Mouse (Mus musculus): ENCODE measurements around the gene Rbm20. TPM values are rescaled to one million over a fixed set of nuclear protein-coding genes. Genes with fewer than 3 reads are reported as not detected.

The Rbm20 gene
- total and polyA plus RNA-seq, 3 experiments: 37.3 to 58.6 TPM; not detected in 1

DNA sequence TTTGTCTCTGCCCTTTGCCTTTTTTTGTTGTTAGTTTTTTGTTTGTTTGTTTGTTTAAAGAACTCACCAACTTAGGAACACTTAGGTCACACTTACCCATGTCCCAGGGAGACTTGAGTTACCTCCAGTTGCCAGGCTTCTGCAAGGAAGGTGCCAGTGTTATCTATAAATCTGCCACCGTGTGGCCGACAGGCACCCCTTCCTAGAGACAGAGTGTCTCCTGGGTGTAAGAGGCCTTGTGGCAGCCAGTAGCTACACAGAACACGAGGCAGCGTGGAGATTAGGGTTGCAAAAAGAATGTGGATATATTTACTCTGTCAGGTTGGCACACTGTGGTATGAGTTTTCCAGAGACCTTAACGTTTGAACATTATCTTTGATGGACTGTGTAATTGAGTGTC is 29.1 kb upstream of the Rbm20 start:
- H3K36me3 ChIP-seq (ENCODE audit: control insufficient read depth in 1 of 2, insufficient read depth in 2 of 2, low read length in 2 of 2): peaks cover 0 to 19% of the 10 kb centered on the region in 2 experiments; a peak in 2 of 4 replicates
- H3K27ac ChIP-seq (ENCODE audit: control insufficient read depth, low read depth, low read length): no peak overlapping the region
- TF ChIP-seq MYC (IDR thresholded peaks at IDR 0.05; ENCODE audit: low read depth, low read length) (no peak), GATA1 (IDR thresholded peaks at IDR 0.05; ENCODE audit: low read depth, low read length) (no peak), JUND (IDR thresholded peaks at IDR 0.05; ENCODE audit: low read depth, low read length) (no peak), NELFE (IDR thresholded peaks at IDR 0.05; ENCODE audit: low read depth, low read length) (no peak; the same call in 1 of the 2 replicates), E2F4 (IDR thresholded peaks at IDR 0.05; ENCODE audit: borderline replicate concordance, low read depth, low read length) (no peak), POLR2AphosphoS2 (IDR thresholded peaks at IDR 0.05; ENCODE audit: low read length) (no peak)
- H3K9ac ChIP-seq (ENCODE audit: control insufficient read depth, low read depth, low read length, poor library complexity, severe bottlenecking): no peak overlapping the region
- no peak overlapping the region for H3K4me3 ChIP-seq (ENCODE audit: control insufficient read depth in 1 of 2, insufficient read depth in 1 of 2, low read depth in 2 of 2, low read length in 2 of 2)
- H3K9me3 ChIP-seq (replicated peaks; ENCODE audit: insufficient read depth, low read length): no peaks in the 10 kb centered on the region
- H3K79me2 ChIP-seq (ENCODE audit: control insufficient read depth, insufficient read depth, low read length, poor library complexity): no peaks in the 10 kb centered on the region
- H3K27me3 ChIP-seq (ENCODE audit: control insufficient read depth in 1 of 2, insufficient read depth in 2 of 2, low read length in 2 of 2): no peaks in the 10 kb centered on the region
- peaks cover 0 to 4% of the 10 kb centered on the region in 2 experiments; a peak in 1 of 4 replicates for H3K4me1 ChIP-seq (ENCODE audit: control insufficient read depth in 1 of 2, insufficient read depth in 2 of 2, low read length in 2 of 2)
- no peak for DNase-seq (ENCODE audit: low read depth, low spot score)

DNA sequence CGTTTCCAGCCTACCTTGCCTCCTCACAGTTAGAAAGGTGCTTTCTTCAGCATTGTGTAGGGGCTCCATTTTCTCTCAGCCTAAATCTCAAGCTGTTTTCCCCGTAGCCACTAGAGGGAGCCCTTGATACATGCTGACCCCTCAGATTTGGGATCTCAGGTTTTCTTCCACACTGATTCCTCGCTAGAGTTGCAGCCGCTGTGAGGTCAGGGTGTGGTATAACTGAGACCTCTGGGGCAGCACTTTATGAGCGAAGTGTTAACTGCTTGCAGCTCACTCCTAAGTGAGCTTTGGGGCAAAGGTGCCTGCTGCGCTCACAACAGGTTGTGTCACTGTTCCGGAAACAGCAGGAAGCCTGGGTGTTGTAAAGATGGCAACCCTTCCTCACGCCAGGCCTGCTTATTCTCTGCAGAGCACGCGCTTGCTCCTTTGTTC is 28.3 kb upstream of the Rbm20 start:
- Histone ChIP-seq H3K4me3 (ENCODE audit: control insufficient read depth in 1 of 2, insufficient read depth in 1 of 2, low read depth in 2 of 2, low read length in 2 of 2) (no peak overlapping the region), H3K4me1 (ENCODE audit: control insufficient read depth in 1 of 2, insufficient read depth in 2 of 2, low read length in 2 of 2) (peaks cover 0 to 4% of the 10 kb centered on the region in 2 experiments; a peak in 1 of 4 replicates), H3K9ac (ENCODE audit: control insufficient read depth, low read depth, low read length, poor library complexity, severe bottlenecking) (no peak overlapping the region), H3K79me2 (ENCODE audit: control insufficient read depth, insufficient read depth, low read length, poor library complexity) (no peaks in the 10 kb centered on the region), H3K27ac (ENCODE audit: control insufficient read depth, low read depth, low read length) (no peak overlapping the region), H3K36me3 (ENCODE audit: control insufficient read depth in 1 of 2, insufficient read depth in 2 of 2, low read length in 2 of 2) (peaks cover 0 to 14% of the 10 kb centered on the region in 2 experiments; a peak in 2 of 4 replicates), H3K27me3 (ENCODE audit: control insufficient read depth in 1 of 2, insufficient read depth in 2 of 2, low read length in 2 of 2) (no peaks in the 10 kb centered on the region), H3K9me3 (replicated peaks; ENCODE audit: insufficient read depth, low read length) (no peaks in the 10 kb centered on the region)
- peak; percentile 80 for DNase-seq (ENCODE audit: low read depth, low spot score)
- TF ChIP-seq CHD1 (IDR thresholded peaks at IDR 0.05; ENCODE audit: low read depth, low read length) (no peak), ELF1 (IDR thresholded peaks at IDR 0.05; ENCODE audit: low read depth, low read length) (no peak), POLR2A (IDR thresholded peaks at IDR 0.05; ENCODE audit: control insufficient read depth in 1 of 2, insufficient read depth in 1 of 2, low read depth in 1 of 2, low read length in 2 of 2, poor library complexity in 1 of 2) (no peak), UBTF (IDR thresholded peaks at IDR 0.05; ENCODE audit: borderline replicate concordance, insufficient read depth, low read depth, low read length) (no peak), POLR2AphosphoS5 (IDR thresholded peaks at IDR 0.05; ENCODE audit: borderline replicate concordance, low read depth, low read length) (no peak), TCF12 (IDR thresholded peaks at IDR 0.05; ENCODE audit: low read depth, low read length) (no peak), JUND (IDR thresholded peaks at IDR 0.05; ENCODE audit: low read depth, low read length) (no peak), HCFC1 (IDR thresholded peaks at IDR 0.05; ENCODE audit: low read depth, low read length) (no peak), ZMIZ1 (IDR thresholded peaks at IDR 0.05; ENCODE audit: low read depth, low read length) (no peak), SIN3A (IDR thresholded peaks at IDR 0.05; ENCODE audit: low read length) (no peak), GABPA (IDR thresholded peaks at IDR 0.05; ENCODE audit: low read depth, low read length) (no peak), MAX (IDR thresholded peaks at IDR 0.05; ENCODE audit: low read length) (no peak), NRF1 (IDR thresholded peaks at IDR 0.05; ENCODE audit: insufficient read depth, low read depth, low read length, poor library complexity, severe bottlenecking) (no peak), MAZ (IDR thresholded peaks at IDR 0.05; ENCODE audit: low read depth, low read length) (no peak), TBP (IDR thresholded peaks at IDR 0.05; ENCODE audit: low read depth, low read length) (no peak), BHLHE40 (IDR thresholded peaks at IDR 0.05; ENCODE audit: borderline replicate concordance, low read depth, low read length) (0 out of 2 replicates have a peak, but pooled peaks have one; percentile 40), CHD2 (IDR thresholded peaks at IDR 0.05; ENCODE audit: low read length) (no peak), NELFE (IDR thresholded peaks at IDR 0.05; ENCODE audit: low read depth, low read length) (no peak), KAT2A (conservative IDR thresholded peaks at IDR 0.05; ENCODE audit: low read depth, low read length) (no peak), TAL1 (IDR thresholded peaks at IDR 0.05; ENCODE audit: low read length) (no peak), MYB (IDR thresholded peaks at IDR 0.05; ENCODE audit: low read depth, low read length) (no peak), RAD21 (IDR thresholded peaks at IDR 0.05; ENCODE audit: low read depth, low read length) (peak; percentile 87), USF1 (IDR thresholded peaks at IDR 0.05; ENCODE audit: low read depth, low read length) (no peak), GATA1 (IDR thresholded peaks at IDR 0.05; ENCODE audit: low read depth, low read length) (no peak), EP300 (IDR thresholded peaks at IDR 0.05; ENCODE audit: low read depth in 1 of 2, low read length in 2 of 2) (no peak), POLR2AphosphoS2 (IDR thresholded peaks at IDR 0.05; ENCODE audit: low read length) (no peak), MYC (IDR thresholded peaks at IDR 0.05; ENCODE audit: low read depth, low read length) (no peak), CTCF (IDR thresholded peaks at IDR 0.05 in 2 of 3, conservative IDR thresholded peaks at IDR 0.05 in 1 of 3; ENCODE audit: control insufficient read depth in 1 of 3, insufficient read depth in 1 of 3, low read depth in 2 of 3, low read length in 3 of 3, poor library complexity in 1 of 3, severe bottlenecking in 1 of 3) (peak; percentile 83 to 100 (median 96)), USF2 (IDR thresholded peaks at IDR 0.05; ENCODE audit: borderline replicate concordance in 1 of 2, insufficient read depth in 1 of 2, low read depth in 1 of 2, low read length in 2 of 2) (no peak), ZC3H11A (IDR thresholded peaks at IDR 0.05; ENCODE audit: low read depth, low read length) (peak; percentile 68)

Data from MEL (cell line).